In the genomic region with DNA sequence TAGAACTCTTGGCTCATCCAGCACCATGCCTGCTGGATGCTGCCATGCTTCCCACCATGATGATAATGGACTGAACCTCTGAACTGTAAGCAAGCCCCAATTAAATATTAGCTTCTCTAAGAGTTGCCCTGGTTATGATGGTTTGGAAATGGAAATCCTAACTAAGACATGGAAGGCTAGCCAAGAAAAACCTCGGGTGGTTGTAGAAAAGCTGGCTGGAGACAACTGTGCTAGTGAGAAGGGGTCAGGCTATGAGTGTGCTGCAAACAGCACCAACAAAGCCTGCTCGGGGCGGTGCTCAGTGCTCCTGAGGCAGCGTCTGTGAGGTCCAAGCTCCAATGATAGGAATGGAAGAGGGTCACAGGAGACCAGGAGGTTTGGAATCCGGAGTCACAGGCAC, we compare ENCODE assay signal across 30 mouse cellular contexts.
"Had no signal": no experiment of that assay in that cellular context is flagged by ENCODE, and none has a peak within 500 bp of the region (broad histone marks: within the 10 kb centered on the region; RNA-seq: fewer than 3 reads in every experiment).

No protein-coding gene starts in this region.

- H3K27ac ChIP-seq: heart, adult 2 months; heart, embryonic 10.5 days; heart, embryonic 13.5 days; heart, embryonic 15.5 days; hindbrain, embryonic 10.5 days; hindbrain, embryonic 12.5 days; hindbrain, embryonic 13.5 days; hindbrain, embryonic 14.5 days; hindbrain, embryonic 15.5 days; hindbrain, postnatal 0 days; intestine, embryonic 15.5 days; kidney, embryonic 15.5 days; kidney, postnatal 0 days; layer of hippocampus, adult 2 months; left cerebral cortex, adult 2 months had no signal

- DNase-seq: heart, adult 18-20 months; heart, adult 2 months; heart, postnatal 10 days; heart, postnatal 14 days; heart, postnatal 36 days; heart, postnatal 4 days; kidney, postnatal 14 days; kidney, postnatal 4 days; layer of hippocampus, adult 9-11 months; layer of hippocampus, postnatal 36 days had no signal

- H3K4me2 ChIP-seq: heart, embryonic 11.5 days; heart, embryonic 12.5 days; heart, embryonic 13.5 days; heart, embryonic 15.5 days; hindbrain, embryonic 12.5 days; hindbrain, embryonic 13.5 days; hindbrain, embryonic 14.5 days; hindbrain, embryonic 15.5 days; intestine, embryonic 15.5 days; kidney, embryonic 15.5 days had no signal

- H3K4me1 ChIP-seq: heart, embryonic 10.5 days; heart, embryonic 12.5 days; heart, embryonic 13.5 days; heart, embryonic 15.5 days; hindbrain, embryonic 10.5 days; hindbrain, embryonic 12.5 days; hindbrain, embryonic 13.5 days; hindbrain, embryonic 15.5 days; intestine, embryonic 15.5 days; kidney, embryonic 15.5 days had no signal

- H3K9ac ChIP-seq: heart, embryonic 12.5 days; heart, embryonic 13.5 days; heart, embryonic 15.5 days; hindbrain, embryonic 12.5 days; hindbrain, embryonic 13.5 days; hindbrain, embryonic 14.5 days; hindbrain, embryonic 15.5 days; intestine, embryonic 15.5 days; kidney, embryonic 15.5 days had no signal

- H3K36me3 ChIP-seq: heart, embryonic 10.5 days; heart, embryonic 12.5 days; heart, embryonic 13.5 days; heart, embryonic 15.5 days; hindbrain, embryonic 10.5 days; hindbrain, embryonic 12.5 days; hindbrain, embryonic 13.5 days; hindbrain, embryonic 15.5 days; intestine, embryonic 15.5 days; kidney, embryonic 15.5 days had no signal

- ATAC-seq: hindbrain, embryonic 16.5 days; hindbrain, postnatal 0 days; inflammation-experienced regulatory T-cells, adult 6 months; intestine, embryonic 15.5 days; intestine, embryonic 16.5 days; intestine, postnatal 0 days had no signal

- H3K4me3 ChIP-seq: heart, adult 2 months; heart, embryonic 10.5 days; heart, embryonic 12.5 days; heart, embryonic 13.5 days; heart, embryonic 15.5 days; hindbrain, embryonic 10.5 days; hindbrain, embryonic 12.5 days; hindbrain, embryonic 13.5 days; hindbrain, embryonic 15.5 days; intestine, embryonic 15.5 days; kidney, embryonic 15.5 days; layer of hippocampus, adult 2 months; left cerebral cortex, adult 2 months had no signal

- H3K27me3 ChIP-seq: heart, embryonic 12.5 days; heart, embryonic 13.5 days; heart, embryonic 15.5 days; hindbrain, embryonic 12.5 days; hindbrain, embryonic 15.5 days; intestine, embryonic 15.5 days; kidney, embryonic 15.5 days had no signal

- H3K9me3 ChIP-seq: heart, embryonic 10.5 days; heart, embryonic 15.5 days; hindbrain, embryonic 10.5 days; hindbrain, embryonic 12.5 days; hindbrain, embryonic 13.5 days; hindbrain, embryonic 15.5 days; intestine, embryonic 15.5 days; kidney, embryonic 15.5 days had no signal
